Mouse (Mus musculus): ENCODE data around the gene Gdap1l1.
A peak's percentile ranks its signal among the peaks of the same experiment; 100 is the strongest.
"Not testable (repeated sequence)": the region's sequence is repeated elsewhere in the genome, so short reads cannot be mapped to it uniquely, and the experiment has no call there.

The Gdap1l1 gene

GRCm38 (mm10) chr2:163438246-163438618 is at the start of gene Gdap1l1:
Gene Gdap1l1, plus strand, starts transcription at chr2:163438476.
- DNase-seq (ENCODE audit: low spot score in 2 of 2): no peak

- no peak for DNase-seq (ENCODE audit: low spot score in 2 of 2)
These were observed 45.8 kb upstream of the Gdap1l1 start for GRCm38 (mm10) chr2:163392436-163392835.

DNA sequence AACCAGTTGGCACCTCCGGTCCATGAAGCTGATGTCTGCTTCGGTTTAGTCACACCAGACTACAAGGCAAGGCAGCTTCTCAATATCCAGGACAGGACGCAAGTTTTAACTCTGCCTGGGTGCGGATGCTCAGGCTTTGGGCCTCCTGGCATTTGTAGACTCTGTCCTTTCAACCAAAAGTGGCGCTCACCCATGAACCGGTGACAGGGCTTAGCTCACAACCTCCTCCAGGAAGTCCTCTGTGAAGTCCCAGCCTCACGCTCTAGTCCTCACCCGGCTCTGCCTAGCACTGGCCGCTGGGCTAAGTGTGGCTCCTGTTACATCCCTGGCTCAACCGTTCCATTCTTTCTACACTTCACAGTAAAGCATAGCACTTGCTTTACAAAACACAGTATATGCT is 45.0 kb upstream of the Gdap1l1 start:
- no peak for DNase-seq (ENCODE audit: low spot score in 2 of 2)

DNA sequence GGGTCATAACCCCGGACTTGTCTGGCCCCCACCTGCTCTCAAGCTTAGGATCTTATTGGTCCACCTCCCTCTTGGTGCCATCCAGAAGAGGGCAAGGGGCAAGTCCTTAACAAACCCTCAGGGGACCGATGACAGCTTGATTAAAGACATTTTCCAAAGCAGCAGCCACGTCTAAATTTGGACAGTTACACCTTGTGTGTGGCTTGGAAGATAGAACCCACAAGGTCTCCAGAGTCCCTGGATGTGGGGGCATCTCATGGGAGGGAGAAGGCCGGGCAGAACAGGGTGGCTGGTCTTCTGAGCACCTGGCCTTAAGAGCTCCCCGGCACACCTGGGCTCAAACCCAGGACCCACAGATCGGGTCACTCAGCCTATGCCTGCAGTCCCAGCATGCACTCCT is 44.3 kb upstream of the Gdap1l1 start:
- no peak for DNase-seq (ENCODE audit: low spot score in 2 of 2)

- DNase-seq (ENCODE audit: low spot score in 2 of 2): no peak
These were observed 43.3 kb upstream of the Gdap1l1 start for GRCm38 (mm10) chr2:163394977-163395376.

- DNase-seq (ENCODE audit: low spot score in 2 of 2): no peak
These were observed 41.2 kb upstream of the Gdap1l1 start for GRCm38 (mm10) chr2:163397071-163397470.

DNA sequence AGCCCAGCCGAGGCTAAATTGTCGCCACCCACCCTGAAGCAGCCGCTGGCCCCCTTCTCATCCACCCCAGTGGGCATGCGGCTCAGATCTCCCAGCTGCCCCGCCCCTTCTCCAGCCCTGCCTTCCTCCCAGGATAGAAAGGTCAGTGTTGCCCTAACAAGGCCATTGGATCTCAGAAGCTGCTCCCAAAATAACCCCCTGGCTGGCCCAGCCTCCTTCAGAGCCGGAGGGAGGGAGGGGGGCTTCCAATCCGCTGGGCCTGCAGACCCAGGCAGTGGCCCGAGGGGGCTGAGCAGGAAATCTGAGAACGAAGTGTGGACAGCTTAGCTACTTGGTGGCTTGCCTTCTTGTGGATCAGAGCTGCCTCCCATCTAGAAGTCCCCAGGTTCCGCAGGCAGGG is 40.4 kb upstream of the Gdap1l1 start, which contains the start of gene Jph2:
Gene Jph2 (minus strand): TSS at position 89 of the 400 bp plus-strand sequence.
- DNase-seq (ENCODE audit: low spot score in 2 of 2): no peak

DNA sequence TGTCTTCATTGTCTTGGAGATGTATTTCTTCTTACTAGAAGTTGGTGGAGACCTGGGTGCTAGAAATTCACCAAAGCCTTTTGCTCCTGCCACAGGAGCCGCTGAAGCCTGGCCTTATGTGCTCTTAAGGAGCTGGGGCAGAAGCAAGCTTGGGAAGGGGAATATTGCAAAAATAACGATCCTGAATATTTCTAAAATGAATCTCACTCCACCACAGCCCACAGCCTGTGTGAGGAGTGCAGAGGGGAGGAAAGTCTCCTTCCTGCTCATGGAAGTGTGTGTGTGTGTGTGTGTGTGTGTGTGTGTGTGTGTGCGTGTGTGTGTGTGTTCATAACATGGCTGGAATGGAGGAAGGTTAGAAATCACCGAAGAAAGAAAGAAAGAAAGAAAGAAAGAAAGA is 39.5 kb upstream of the Gdap1l1 start:
- no peak for DNase-seq (ENCODE audit: low spot score in 2 of 2)

DNA sequence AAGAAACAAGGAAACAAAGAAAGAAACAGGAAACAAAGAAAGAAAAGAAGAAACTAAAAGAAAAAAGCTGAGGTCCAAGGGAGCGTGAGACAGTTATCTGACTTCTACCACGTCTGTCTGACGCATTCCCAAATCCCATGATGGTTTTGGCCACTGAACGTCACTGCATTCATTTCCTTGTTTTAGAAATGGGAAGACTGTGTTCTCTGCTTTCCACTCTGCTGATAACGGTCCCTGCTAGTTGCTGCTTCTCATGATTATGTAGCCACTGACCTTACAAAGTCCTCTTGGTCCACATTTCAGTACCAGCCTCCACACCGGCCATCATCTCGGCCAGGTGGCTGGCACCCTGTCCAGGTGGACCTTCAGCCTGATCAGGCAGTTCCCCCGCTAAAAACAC is 39.1 kb upstream of the Gdap1l1 start:
- no peak for DNase-seq (ENCODE audit: low spot score in 2 of 2)

DNA sequence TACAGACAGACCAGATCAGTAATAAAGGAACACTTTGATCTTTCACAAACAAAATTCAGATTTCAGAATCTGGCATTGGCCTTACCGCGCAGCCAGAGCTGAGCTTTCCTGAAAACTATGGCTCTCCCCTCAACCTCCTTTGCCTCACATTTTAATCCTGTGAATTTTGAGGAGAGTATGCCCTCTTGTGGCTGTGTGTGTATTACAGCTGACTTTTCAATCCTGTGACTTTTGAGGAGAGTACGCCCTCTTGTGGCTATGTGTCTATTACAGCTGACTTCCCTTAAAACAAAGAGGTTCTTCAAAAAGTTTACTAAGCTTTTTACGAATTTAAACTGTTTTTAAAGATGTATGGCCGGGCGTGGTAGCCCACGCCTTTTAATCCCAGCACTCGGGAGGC is 37.1 kb upstream of the Gdap1l1 start:
- DNase-seq (ENCODE audit: low spot score in 2 of 2): peak; percentile 75 to 79

DNA sequence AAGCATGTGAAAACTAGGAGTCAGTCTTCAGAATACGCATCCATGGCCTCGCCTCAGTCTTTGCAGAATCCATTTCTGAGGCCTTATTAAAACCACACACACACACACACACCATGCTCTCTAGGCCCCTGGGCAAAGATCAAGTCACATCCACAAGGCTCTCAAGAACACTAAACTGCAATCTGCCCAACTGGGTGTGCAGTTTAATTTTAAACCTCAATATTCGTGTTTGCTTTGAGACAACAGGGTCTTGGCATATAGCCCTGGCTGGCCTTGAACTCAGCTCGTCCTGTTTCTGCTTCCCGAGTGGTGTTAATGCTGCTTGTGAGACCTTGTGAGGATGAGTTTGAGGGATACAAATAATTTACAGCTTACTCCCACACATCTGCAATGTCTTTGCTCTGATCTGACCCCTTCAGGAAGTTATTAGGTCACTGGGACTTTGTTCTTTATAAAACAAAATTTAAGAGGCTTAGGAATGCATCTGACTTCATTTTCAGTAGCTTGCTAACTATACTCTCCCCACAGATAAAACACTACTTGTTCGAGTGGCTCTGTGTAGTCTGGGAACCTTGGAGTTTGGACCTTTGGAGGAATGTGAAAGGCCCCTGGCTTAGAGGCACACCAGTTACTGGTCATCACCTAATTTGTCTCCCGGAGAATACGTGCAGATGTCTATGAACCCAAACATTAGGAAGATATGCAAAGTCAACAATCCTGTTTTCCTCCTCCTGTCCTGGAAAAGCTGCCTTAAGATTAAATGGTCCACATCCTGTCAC is 34.0 kb upstream of the Gdap1l1 start:
- DNase-seq (ENCODE audit: low spot score in 2 of 2): no peak

DNA sequence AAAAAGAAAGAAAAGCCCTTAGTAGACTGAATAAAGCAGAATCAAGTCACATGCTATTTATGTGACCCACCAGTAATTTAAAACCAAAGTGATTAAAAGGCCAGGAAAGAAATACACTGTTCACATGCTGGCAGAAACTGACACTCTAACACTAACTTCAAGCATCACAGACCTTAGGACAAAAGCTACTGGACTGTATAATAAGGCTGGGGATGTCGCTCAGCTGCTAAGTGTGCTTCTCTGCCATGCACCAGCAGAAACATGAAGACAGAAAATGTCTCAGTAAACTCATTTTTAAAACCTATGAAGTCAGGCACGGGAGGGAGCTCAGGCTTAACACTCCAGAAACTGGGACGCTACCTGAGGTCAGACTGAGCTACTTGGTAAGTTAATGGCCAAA is 28.1 kb upstream of the Gdap1l1 start:
- DNase-seq (ENCODE audit: low spot score in 2 of 2): no peak

GRCm38 (mm10) chr2:163411344-163411743 is 26.9 kb upstream of the Gdap1l1 start:
- not testable (repeated sequence) for DNase-seq (ENCODE audit: low spot score in 2 of 2)

DNA sequence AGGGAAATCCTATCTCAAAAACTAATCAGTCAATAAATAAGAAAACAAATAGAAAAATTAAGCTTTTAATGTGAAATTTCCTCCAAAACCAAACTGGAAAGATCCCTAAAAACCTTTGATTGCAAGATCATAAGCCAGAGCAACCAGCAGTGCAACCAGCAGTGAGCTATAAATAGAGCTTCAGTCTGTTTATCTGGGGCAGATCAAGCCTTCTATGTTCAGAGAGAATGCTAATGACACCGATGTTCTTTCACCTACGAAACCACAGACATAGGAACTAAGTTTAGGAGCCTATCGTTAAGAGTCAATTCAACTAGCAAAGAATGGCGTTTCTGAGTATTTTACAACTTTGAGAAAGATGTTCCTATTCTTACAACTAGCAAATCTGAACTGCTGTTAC is 26.4 kb upstream of the Gdap1l1 start:
- DNase-seq (ENCODE audit: low spot score in 2 of 2): no peak

DNA sequence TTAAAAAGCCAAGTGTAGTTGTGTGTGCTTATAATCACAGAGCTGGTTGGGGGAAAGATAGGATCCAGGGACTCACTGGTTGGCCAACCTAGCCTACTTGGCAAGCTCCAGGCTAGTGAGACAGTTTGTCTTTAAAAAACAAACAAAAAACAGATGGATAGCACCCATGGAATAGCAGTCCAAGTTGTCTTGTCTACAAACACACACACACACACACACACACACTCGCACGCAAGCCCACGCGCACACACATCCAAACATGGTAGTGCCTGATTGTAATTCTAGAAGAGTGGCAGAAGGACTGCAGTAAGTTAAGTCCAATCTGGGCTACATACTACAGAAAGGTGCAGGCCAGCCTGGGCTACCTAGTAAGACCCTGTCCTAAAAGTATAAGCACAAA is 25.9 kb upstream of the Gdap1l1 start:
- DNase-seq (ENCODE audit: low spot score in 2 of 2): no peak

DNA sequence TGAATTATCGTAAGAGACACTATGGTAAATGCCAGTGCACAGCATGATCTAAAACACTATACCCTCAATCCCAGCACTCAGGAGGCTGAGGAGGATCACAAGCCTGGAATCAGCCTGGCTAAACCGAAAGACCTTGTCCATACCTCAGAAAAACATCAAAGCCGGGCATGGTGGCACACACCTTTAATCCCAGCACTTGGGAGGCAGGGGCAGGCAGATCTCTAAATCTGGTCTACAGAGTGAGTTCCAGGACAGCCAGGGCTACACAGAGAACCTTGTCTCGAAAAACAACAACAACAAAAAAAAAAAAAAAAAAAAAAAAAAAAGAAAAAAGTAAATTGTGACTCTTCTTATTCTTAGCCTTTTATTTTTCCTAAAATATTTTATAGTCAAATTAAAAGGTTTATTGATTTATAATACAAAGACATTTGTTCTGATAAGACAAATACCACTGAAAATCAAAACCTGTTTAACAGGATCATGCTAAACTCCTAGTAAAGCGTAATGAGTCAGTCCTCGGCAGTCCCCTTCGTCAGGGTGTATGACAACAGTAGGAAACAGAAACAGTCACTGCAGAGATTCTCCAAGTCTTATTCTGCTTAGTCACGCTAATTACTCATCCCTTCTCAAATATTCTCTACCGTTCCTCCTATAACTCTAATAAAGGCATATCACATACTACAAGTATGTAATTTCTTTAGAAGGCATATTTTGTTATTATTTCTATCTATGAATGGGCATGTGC is 25.3 kb upstream of the Gdap1l1 start:
- no peak for DNase-seq (ENCODE audit: low spot score in 2 of 2)

DNA sequence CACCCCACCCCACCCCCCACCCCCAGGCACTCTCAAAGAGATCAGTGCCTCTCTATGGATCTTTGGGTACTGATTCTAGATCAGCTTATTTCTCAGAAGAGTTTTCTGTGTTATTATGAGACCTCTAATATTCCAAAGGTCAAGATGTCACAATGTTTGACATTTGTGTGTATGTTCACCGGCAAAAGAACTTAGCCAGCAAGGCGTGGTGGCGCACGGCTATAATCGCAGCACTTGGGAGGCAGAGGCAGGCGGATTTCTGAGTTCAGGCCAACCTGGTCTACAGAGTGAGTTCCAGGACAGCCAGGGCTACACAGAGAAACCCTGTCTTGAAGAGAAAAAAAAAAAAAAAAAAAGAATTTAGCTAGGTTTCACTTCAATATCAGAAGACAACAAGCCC is 21.2 kb upstream of the Gdap1l1 start:
- no peak for DNase-seq (ENCODE audit: low spot score in 2 of 2)

DNA sequence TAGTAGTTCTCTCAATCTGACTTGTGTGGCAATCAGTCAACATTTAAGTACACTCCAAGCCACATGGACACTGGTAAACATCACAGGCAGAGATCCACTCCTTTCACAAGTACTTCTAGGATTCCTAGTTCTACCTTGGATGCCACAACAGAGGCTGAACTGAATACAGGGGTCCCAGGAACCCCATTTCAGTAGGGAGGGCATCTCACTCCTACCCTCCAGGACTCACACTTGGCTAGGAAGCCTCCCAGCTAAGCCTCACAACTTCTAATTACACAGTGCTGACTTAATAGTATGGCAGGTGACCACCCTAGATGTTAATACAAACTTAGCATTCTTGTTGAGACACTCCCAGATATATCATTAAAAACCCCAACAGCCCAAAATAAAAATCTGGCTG is 20.4 kb upstream of the Gdap1l1 start:
- no peak for DNase-seq (ENCODE audit: low spot score in 2 of 2)

- DNase-seq (ENCODE audit: low spot score in 2 of 2): peak in 1 of 2 experiments; percentile 34
These were observed 19.4 kb upstream of the Gdap1l1 start for GRCm38 (mm10) chr2:163418841-163419345.

DNA sequence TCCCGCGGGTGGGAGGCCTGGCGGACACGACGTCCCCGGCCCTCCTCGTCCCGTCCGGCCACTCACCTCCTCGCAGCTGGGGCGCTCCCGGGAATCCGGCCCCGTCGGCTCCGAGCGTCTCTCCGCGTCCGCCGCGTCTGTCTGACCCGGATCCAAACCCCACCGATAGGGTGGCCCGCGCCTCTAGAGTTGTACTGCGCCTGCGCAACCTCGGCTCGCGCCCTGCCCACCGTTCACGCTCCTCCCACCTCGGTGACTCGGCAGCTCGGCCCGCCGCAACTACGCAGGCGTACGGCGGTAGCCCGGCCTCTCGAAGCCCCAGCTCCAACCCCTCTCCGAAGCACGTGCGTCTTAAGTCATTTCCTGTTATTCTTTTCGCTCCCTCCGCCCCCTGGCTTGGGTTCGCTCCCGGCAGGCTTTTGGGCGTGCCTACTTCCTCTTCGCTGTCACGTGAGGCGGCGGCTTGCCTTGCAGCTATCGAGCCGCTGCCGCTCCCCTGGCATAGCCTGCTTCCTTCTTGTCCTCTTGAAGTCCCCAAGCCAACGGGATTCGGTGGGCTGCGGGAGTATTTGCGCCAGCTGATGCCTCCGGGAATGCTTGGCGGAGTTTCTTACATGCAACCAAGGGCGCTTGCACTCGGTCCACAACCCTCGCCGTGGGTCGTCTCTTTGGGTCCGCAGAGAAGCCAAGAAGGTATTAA is 18.8 kb upstream of the Gdap1l1 start:
- DNase-seq (ENCODE audit: low spot score in 2 of 2): peak; percentile 100

- peak in 1 of 2 experiments; percentile 25 for DNase-seq (ENCODE audit: low spot score in 2 of 2)
These were observed 17.9 kb upstream of the Gdap1l1 start for GRCm38 (mm10) chr2:163420366-163420886.
